Mouse (Mus musculus) myocyte (in vitro differentiated cells): Measurements from ENCODE around the gene Prrt1. TPM values are rescaled to one million over a fixed set of nuclear protein-coding genes. Genes with fewer than 3 reads are reported as not detected.

Source experiments
- H3K27me3 ChIP-seq: one replicate; pipeline ENCODE4 v1.6.1; 2011; ENCODE audit not compliant: control insufficient read depth, insufficient read depth, insufficient read length
- H3K36me3 ChIP-seq: one replicate; pipeline ENCODE4 v1.6.1; 2011; ENCODE audit not compliant: control insufficient read depth, insufficient read depth
- H3K4me2 ChIP-seq: one replicate; pipeline ENCODE4 v1.6.1; 2011; ENCODE audit warnings: low read depth, control low read depth
- H3K4me3 ChIP-seq: one replicate; pipeline ENCODE4 v1.5.1; 2011; ENCODE audit warnings: mild to moderate bottlenecking, control low read depth, moderate library complexity
- H3K79me2 ChIP-seq: one replicate; pipeline ENCODE4 v1.6.1; 2011; ENCODE audit not compliant: control insufficient read depth, insufficient read depth
- H3ac ChIP-seq: one replicate; pipeline ENCODE4 v1.6.1; 2011; ENCODE audit not compliant: control insufficient read depth, insufficient read length
- CEBPB ChIP-seq: IDR thresholded peaks from 2 replicates; pipeline ENCODE4 v1.6.1; 2011; ENCODE audit warnings: mild to moderate bottlenecking, moderate library complexity; ENCODE audit not compliant: poor library complexity, insufficient read depth, severe bottlenecking
- E2F4 ChIP-seq: IDR thresholded peaks from one replicate; pipeline ENCODE4 v1.6.1; 2011; ENCODE audit warnings: mild to moderate bottlenecking, control low read depth, moderate library complexity; ENCODE audit not compliant: insufficient read depth
- MAX ChIP-seq: IDR thresholded peaks from one replicate; pipeline ENCODE4 v1.6.1; 2011; ENCODE audit warnings: low read depth, mild to moderate bottlenecking, control low read depth
- MYOD1 ChIP-seq, 3 experiments: IDR thresholded peaks; one replicate each; pipeline ENCODE4 v1.6.1; 2011; ENCODE audit warnings: control low read depth in 2 of 3, low read depth in 2 of 3, mild to moderate bottlenecking in 2 of 3, moderate library complexity in 1 of 3; ENCODE audit not compliant: insufficient read length in 2 of 3, control insufficient read depth in 1 of 3
- MYOG ChIP-seq, 3 experiments: IDR thresholded peaks; one replicate each; pipeline ENCODE4 v1.6.1; 2011; ENCODE audit warnings: control low read depth in 2 of 3, low read depth in 2 of 3, mild to moderate bottlenecking in 2 of 3; ENCODE audit not compliant: insufficient read length in 2 of 3, control insufficient read depth in 1 of 3, insufficient read depth in 1 of 3
- POLR2A ChIP-seq: IDR thresholded peaks from one replicate; pipeline ENCODE4 v1.6.1; 2011; ENCODE audit warnings: low read depth, mild to moderate bottlenecking, control low read depth, moderate library complexity; ENCODE audit not compliant: insufficient read length
- POLR2AphosphoS2 ChIP-seq: IDR thresholded peaks from one replicate; pipeline ENCODE4 v1.6.1; 2011; ENCODE audit warnings: low read depth, control low read depth; ENCODE audit not compliant: insufficient read length
- REST ChIP-seq: IDR thresholded peaks from one replicate; pipeline ENCODE4 v1.6.1; 2011; ENCODE audit warnings: mild to moderate bottlenecking, control low read depth, moderate library complexity; ENCODE audit not compliant: insufficient read depth, insufficient read length
- SRF ChIP-seq: IDR thresholded peaks from one replicate; pipeline ENCODE4 v1.6.1; 2011; ENCODE audit warnings: low read depth; ENCODE audit not compliant: control insufficient read depth, insufficient read length
- TCF12 ChIP-seq: IDR thresholded peaks from one replicate; pipeline ENCODE4 v1.6.1; 2011; ENCODE audit warnings: mild to moderate bottlenecking, control low read depth; ENCODE audit not compliant: poor library complexity, insufficient read depth, severe bottlenecking
- TCF3 ChIP-seq: IDR thresholded peaks from one replicate; pipeline ENCODE4 v1.6.1; 2011; ENCODE audit warnings: low read depth, control low read depth; ENCODE audit not compliant: insufficient read length
- USF1 ChIP-seq: IDR thresholded peaks from one replicate; pipeline ENCODE4 v1.6.1; 2011; ENCODE audit warnings: low read depth, mild to moderate bottlenecking, control low read depth, moderate library complexity
- polyA plus RNA-seq: library from polyadenylated mRNA; unstranded; fragments of >200 nt; fragmentation: generic; extraction: Trizol; gene quantifications from one replicate; pipeline ENCODE4 v1.2.1, GENCODE M21; 2012; ENCODE audit warnings: missing spikeins

Prrt1 gene
- polyA plus RNA-seq, 1 experiment: not detected

- Histone ChIP-seq H3ac (no peak overlapping the region), H3K4me2 (peak overlapping the region; percentile 69), H3K4me3 (peak overlapping the region; percentile 28), H3K79me2 (peaks cover 9% of the 10 kb centered on the region), H3K27me3 (no peaks in the 10 kb centered on the region), H3K36me3 (no peaks in the 10 kb centered on the region)
- TF ChIP-seq POLR2AphosphoS2: no peak
- TF ChIP-seq MAX: no peak
- no peak for TF ChIP-seq CEBPB
- no peak for TF ChIP-seq E2F4
- TF ChIP-seq TCF12: no peak
- no peak for TF ChIP-seq MYOG (IDR thresholded peaks at IDR 0.05; ENCODE audit: control insufficient read depth in 1 of 3, insufficient read depth in 1 of 3, insufficient read length in 2 of 3, low read depth in 2 of 3)
- no peak for TF ChIP-seq MYOD1 (IDR thresholded peaks at IDR 0.05; ENCODE audit: control insufficient read depth in 1 of 3, insufficient read length in 2 of 3, low read depth in 2 of 3)
- no peak for TF ChIP-seq USF1
These were observed 16.0 kb downstream of the Prrt1 start for GRCm38 (mm10) chr17:34645256-34645829.

- no peaks in the 10 kb centered on the region for H3K36me3 ChIP-seq
- peak overlapping the region; percentile 69 for H3K4me2 ChIP-seq
- H3K27me3 ChIP-seq: no peaks in the 10 kb centered on the region
- peaks cover 9% of the 10 kb centered on the region for H3K79me2 ChIP-seq
- H3K4me3 ChIP-seq: peak overlapping the region; percentile 28
- TF ChIP-seq MAX: no peak
- TF ChIP-seq USF1: no peak
- TF ChIP-seq POLR2AphosphoS2: no peak
- no peak overlapping the region for H3ac ChIP-seq
These were observed 16.6 kb downstream of the Prrt1 start for GRCm38 (mm10) chr17:34645831-34646511.

GRCm38 (mm10) chr17:34646906-34647787, 17.8 kb downstream of the Prrt1 start, which contains the start of gene Atf6b:
TSS of gene Atf6b (plus strand) at chr17:34647146.
- no peaks in the 10 kb centered on the region for H3K27me3 ChIP-seq
- H3K4me3 ChIP-seq: peak within 1 kb of the TSS; percentile 44
- TF ChIP-seq MAX (no peak), REST (no peak), POLR2A (peak; percentile 50), USF1 (peak; percentile 97), MYOG (IDR thresholded peaks at IDR 0.05; ENCODE audit: control insufficient read depth in 1 of 3, insufficient read depth in 1 of 3, insufficient read length in 2 of 3, low read depth in 2 of 3) (peak in 1 of 3 experiments; percentile 36), POLR2AphosphoS2 (peak; percentile 96), SRF (peak; percentile 53), E2F4 (no peak)
- peak within 1 kb of the TSS; percentile 39 for H3ac ChIP-seq
- peak within 1 kb of the TSS; percentile 77 for H3K4me2 ChIP-seq
- H3K79me2 ChIP-seq: peaks cover 9% of the 10 kb centered on the region
- H3K36me3 ChIP-seq: peaks cover 3% of the 10 kb centered on the region

- H3K4me3 ChIP-seq: peak overlapping the region; percentile 44
- H3K36me3 ChIP-seq: peaks cover 3% of the 10 kb centered on the region
These were observed 19.0 kb downstream of the Prrt1 start for GRCm38 (mm10) chr17:34648141-34648890.

More at GRCm38 (mm10) chr17:34648141-34648890, 19.0 kb downstream of the Prrt1 start:
- Histone ChIP-seq H3K79me2 (peaks cover 9% of the 10 kb centered on the region), H3ac (no peak overlapping the region), H3K4me2 (peak overlapping the region; percentile 77), H3K27me3 (no peaks in the 10 kb centered on the region)
- no peak for TF ChIP-seq E2F4
- TF ChIP-seq CEBPB: no peak
- no peak for TF ChIP-seq USF1
- TF ChIP-seq SRF: no peak
- no peak for TF ChIP-seq MYOG (IDR thresholded peaks at IDR 0.05; ENCODE audit: control insufficient read depth in 1 of 3, insufficient read depth in 1 of 3, insufficient read length in 2 of 3, low read depth in 2 of 3)
- no peak for TF ChIP-seq REST
- TF ChIP-seq MAX: no peak
- TF ChIP-seq MYOD1 (IDR thresholded peaks at IDR 0.05; ENCODE audit: control insufficient read depth in 1 of 3, insufficient read length in 2 of 3, low read depth in 2 of 3): no peak
- no peak for TF ChIP-seq TCF3
- TF ChIP-seq POLR2AphosphoS2: no peak
- TF ChIP-seq POLR2A: no peak
- no peak for TF ChIP-seq TCF12
